Mouse (Mus musculus): ENCODE data around the gene Thsd4.

- TF ChIP-seq POLR2A (IDR thresholded peaks at IDR 0.05; ENCODE audit: insufficient read length, low read depth) (no peak), MAX (IDR thresholded peaks at IDR 0.05; ENCODE audit: low read depth) (no peak), USF1 (IDR thresholded peaks at IDR 0.05; ENCODE audit: low read depth) (no peak), TCF3 (IDR thresholded peaks at IDR 0.05; ENCODE audit: insufficient read length, low read depth) (no peak), MYOG (IDR thresholded peaks at IDR 0.05; ENCODE audit: control insufficient read depth in 1 of 3, insufficient read depth in 1 of 3, insufficient read length in 2 of 3, low read depth in 2 of 3) (no peak), MYOD1 (IDR thresholded peaks at IDR 0.05; ENCODE audit: control insufficient read depth in 1 of 3, insufficient read length in 2 of 3, low read depth in 2 of 3) (no peak), E2F4 (IDR thresholded peaks at IDR 0.05; ENCODE audit: insufficient read depth) (no peak), CEBPB (IDR thresholded peaks at IDR 0.05; ENCODE audit: insufficient read depth, poor library complexity, severe bottlenecking) (no peak), POLR2AphosphoS2 (IDR thresholded peaks at IDR 0.05; ENCODE audit: insufficient read length, low read depth) (no peak), TCF12 (IDR thresholded peaks at IDR 0.05; ENCODE audit: insufficient read depth, poor library complexity, severe bottlenecking) (no peak), REST (IDR thresholded peaks at IDR 0.05; ENCODE audit: insufficient read depth, insufficient read length) (no peak)
Observed at GRCm38 (mm10) chr9:60117831-60118230, 404.0 kb downstream of the Thsd4 start.

Measured in myocyte (in vitro differentiated cells).